Mouse (Mus musculus): Measurements from ENCODE around the gene Phip. TPM values are rescaled to one million over a fixed set of nuclear protein-coding genes. Genes with fewer than 3 reads are reported as not detected.
A peak's percentile ranks its signal among the peaks of the same experiment; 100 is the strongest.

Gene Phip
- 113 and 130 TPM in 2 replicates for polyA plus RNA-seq (2016; fragmentation: Nextera tagmentation; extraction: Ambion mirVana)

DNA sequence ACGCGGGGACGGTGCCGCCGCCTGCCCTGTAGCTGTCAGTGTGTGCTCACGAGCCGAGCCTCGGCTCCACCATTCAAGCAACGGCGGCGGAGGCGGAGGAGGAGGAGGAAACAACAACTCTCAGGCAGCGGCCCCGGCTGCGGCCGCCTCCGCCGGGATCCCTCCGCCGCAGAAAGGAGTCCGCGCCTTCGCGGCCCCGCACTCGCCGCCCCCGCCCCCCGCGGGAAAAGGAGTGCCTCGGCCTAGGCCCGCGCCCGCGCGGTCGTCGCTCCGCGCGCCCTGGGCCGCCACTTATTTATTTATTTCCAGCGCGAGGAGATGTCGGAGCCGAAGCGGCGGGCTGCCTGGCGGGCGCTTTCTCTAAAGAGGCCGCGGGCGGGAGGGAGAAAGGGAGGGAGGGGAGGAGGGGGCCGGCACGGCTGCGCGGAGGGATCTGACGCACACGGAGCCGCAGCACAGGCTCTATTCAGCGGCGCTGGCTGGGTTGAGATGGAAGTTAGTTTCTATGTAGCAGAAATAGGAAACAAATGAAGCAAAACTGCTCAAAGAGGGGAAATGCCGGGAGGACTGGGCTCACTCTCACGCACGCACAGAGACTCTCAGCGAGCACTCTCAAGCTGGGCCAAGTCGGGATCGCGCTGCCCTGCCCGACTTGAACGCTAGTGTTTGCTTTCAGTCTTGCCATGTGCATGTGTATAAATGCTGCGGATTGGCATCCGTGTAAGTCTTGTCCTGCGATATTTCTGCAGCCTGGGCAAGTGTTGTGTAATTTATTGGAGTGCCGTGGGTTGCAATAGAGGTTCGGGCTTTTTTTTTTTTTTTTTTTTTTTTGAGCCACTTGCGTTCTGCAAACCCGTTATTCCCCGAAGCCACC is at the start of gene Phip:
Phip (minus strand) TSS at position 175 of the 874 bp plus-strand sequence.
- peaks cover 24% of the 10 kb centered on the region for H3K4me1 ChIP-seq
- H3K27ac ChIP-seq = peak within 1 kb of the TSS; percentile 99
- DNase-seq (ENCODE audit: low spot score) = peak; percentile 95
- no peaks in the 10 kb centered on the region for H3K27me3 ChIP-seq (ENCODE audit: low read depth, poor library complexity, severe bottlenecking)
- H3K9me3 ChIP-seq (replicated peaks) = no peaks in the 10 kb centered on the region
- H3K36me3 ChIP-seq = peaks cover 6% of the 10 kb centered on the region
- peak within 1 kb of the TSS; percentile 90 for H3K4me3 ChIP-seq
- under 1% methylated on average over 74 of the region's 79 CpGs for WGBS

DNA sequence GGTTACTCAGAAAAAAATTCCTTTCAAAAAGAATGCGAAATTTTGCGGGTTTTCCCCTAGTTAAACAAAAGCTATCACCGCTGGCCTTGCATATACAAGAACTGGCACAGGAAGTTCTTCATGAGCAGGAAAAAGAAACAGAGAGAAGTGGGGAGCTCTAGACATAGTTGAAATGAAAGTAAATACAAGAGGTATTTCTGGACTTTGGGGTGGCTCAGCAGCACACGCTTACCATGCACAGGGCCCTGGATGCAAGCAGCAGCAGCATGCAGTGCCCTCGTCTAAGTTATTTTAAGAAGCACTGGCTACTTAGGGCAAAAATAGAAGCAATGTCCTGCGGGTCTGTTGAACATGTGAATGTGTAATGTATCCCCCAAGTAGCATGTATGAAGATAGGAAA is 48.4 kb upstream of the Phip start:
- no peak for DNase-seq (ENCODE audit: low spot score)
- 91% methylated on average over 6 of the region's 6 CpGs for WGBS
- H3K9me3 ChIP-seq (replicated peaks) = no peaks in the 10 kb centered on the region
- H3K27ac ChIP-seq = no peak overlapping the region
- no peaks in the 10 kb centered on the region for H3K4me1 ChIP-seq
- H3K4me3 ChIP-seq = no peak overlapping the region
- no peaks in the 10 kb centered on the region for H3K27me3 ChIP-seq (ENCODE audit: low read depth, poor library complexity, severe bottlenecking)
- no peaks in the 10 kb centered on the region for H3K36me3 ChIP-seq

DNA sequence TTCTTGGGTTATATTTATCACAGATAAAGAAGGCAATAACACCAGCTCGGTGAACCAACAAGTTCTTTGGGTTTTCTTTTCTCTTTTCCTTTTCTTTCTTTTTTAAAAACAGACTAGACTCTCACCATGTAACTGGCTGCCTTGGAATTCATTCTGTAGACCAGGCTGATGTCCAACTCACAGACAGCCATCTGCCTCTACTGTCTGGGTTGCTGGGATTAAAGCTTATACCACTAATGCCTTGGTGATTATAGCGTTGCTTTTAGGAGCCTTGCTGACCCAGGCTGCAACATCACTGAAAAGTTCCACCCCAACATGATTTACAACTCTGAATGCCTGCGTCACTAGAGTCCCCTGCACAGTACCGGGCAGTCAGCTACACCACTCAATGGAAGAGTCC is 39.2 kb upstream of the Phip start:
- no peak overlapping the region for H3K4me3 ChIP-seq
- no peak overlapping the region for H3K27ac ChIP-seq
- DNase-seq (ENCODE audit: low spot score) = no peak
- H3K4me1 ChIP-seq = no peaks in the 10 kb centered on the region
- H3K9me3 ChIP-seq (replicated peaks) = no peaks in the 10 kb centered on the region
- H3K36me3 ChIP-seq = no peaks in the 10 kb centered on the region
- WGBS = 64% methylated on average over 4 of the region's 4 CpGs
- no peaks in the 10 kb centered on the region for H3K27me3 ChIP-seq (ENCODE audit: low read depth, poor library complexity, severe bottlenecking)

DNA sequence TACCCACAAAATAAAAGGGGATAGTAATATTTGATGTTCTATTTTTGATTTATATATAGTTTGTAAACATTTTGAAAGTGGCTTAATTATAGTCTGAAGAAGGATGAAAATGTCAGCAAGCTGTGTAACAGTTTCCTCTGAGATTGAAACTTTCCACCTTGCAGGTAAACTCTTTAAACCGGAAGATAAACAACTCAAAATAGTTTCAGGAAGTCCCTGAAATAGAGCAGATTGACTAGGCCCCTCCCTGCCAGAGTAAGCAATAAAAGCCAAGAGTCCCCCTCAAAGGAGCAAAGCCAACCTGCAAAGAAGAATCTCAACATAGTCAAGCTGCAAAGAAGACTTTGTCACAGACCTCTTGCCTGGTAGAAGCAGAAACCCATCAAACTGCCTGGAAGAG is 33.0 kb upstream of the Phip start:
- H3K4me3 ChIP-seq = no peak overlapping the region
- H3K9me3 ChIP-seq (replicated peaks) = no peaks in the 10 kb centered on the region
- 92% methylated on average over 1 of the region's 1 CpGs for WGBS
- H3K27me3 ChIP-seq (ENCODE audit: low read depth, poor library complexity, severe bottlenecking) = no peaks in the 10 kb centered on the region
- no peak for DNase-seq (ENCODE audit: low spot score)
- H3K4me1 ChIP-seq = no peaks in the 10 kb centered on the region
- H3K27ac ChIP-seq = no peak overlapping the region
- no peaks in the 10 kb centered on the region for H3K36me3 ChIP-seq

DNA sequence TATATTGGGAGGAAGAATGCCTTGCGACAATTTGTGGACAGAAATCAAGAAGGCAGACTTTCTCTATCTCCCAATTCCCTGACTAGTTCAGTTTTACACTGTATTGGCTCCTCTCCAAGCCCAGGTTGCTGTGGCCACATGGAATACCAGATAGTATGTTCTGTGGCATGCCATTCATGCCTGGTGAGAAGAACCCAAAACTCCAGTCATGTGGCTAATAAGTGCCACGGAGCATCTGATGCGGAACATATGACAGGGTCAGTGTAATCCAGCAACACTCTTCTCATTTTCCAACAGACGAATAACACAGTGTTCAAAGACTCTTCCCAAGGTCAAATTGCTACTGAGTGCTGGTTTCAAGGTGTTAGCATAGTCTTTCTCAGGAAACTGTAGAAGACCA is 26.0 kb upstream of the Phip start:
- 94% methylated on average over 4 of the region's 4 CpGs for WGBS
- DNase-seq (ENCODE audit: low spot score) = no peak
- H3K9me3 ChIP-seq (replicated peaks) = no peaks in the 10 kb centered on the region

DNA sequence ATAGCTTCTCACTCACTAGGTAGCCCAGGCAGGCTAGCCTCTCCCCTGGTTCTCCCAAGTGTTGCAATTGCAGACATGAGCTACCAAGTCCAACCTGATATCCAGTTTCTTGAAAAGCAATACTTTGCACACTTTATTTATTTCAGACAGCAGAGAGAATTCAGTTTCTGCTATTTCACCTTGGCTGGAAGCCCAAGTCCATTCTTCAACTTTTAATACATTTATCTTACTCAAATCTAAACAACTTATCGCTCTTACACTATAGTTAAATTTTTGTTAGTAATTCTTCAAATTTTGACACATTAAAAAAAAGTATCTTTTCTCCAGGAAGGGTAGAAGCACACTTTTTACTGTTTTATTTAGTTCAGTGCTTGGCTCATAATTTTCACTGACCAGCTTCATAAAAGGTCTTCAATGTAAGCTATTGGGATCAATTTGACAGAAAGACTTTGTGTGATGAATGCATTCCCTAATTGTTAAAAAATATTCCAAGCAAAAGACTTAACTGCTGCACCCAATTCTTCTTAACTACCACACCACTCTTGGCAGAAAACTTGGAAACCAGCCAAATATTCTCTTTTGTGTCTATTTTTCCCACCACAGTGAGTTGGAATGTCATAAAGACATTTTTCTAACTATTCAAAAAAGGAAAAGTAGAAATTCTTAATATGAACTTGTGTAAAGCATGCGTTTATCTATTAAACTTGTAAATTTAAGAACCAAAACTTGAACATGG is 22.6 kb upstream of the Phip start:
- Histone ChIP-seq H3K27me3 (ENCODE audit: low read depth, poor library complexity, severe bottlenecking) (no peaks in the 10 kb centered on the region), H3K4me3 (no peak overlapping the region), H3K9me3 (replicated peaks) (no peaks in the 10 kb centered on the region), H3K36me3 (no peaks in the 10 kb centered on the region), H3K27ac (no peak overlapping the region), H3K4me1 (no peaks in the 10 kb centered on the region)
- DNase-seq (ENCODE audit: low spot score) = no peak
- WGBS = 95% methylated on average over 2 of the region's 2 CpGs

More for the DNA sequence above, 26.0 kb upstream of the Phip start:
- Histone ChIP-seq H3K27me3 (ENCODE audit: low read depth, poor library complexity, severe bottlenecking) (no peaks in the 10 kb centered on the region), H3K36me3 (no peaks in the 10 kb centered on the region), H3K4me3 (no peak overlapping the region), H3K4me1 (no peaks in the 10 kb centered on the region), H3K27ac (no peak overlapping the region)

DNA sequence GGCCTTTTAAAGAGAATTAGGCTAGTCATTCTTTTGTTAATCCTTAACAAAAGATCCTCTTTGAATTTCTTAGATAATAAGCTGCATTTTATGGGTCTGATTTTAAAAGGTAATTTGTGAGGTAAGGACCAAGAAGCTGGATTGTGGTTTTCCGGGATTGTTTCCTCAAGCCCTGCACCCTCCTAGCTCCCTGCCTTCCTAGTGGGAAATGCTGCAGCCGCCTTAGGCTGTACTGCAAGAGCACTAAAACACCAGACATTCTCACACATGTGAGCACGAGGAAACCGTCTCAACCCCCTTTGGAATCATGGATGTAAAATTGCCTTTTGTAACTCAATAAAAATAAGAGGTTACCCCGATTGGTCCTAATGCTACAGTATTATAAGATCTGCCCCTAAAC is 1.6 kb upstream of the Phip start:
- peak; percentile 56 for DNase-seq (ENCODE audit: low spot score)
- 18% methylated on average over 5 of the region's 5 CpGs for WGBS
- H3K4me3 ChIP-seq = peak overlapping the region; percentile 90
- no peaks in the 10 kb centered on the region for H3K27me3 ChIP-seq (ENCODE audit: low read depth, poor library complexity, severe bottlenecking)
- no peaks in the 10 kb centered on the region; the same call in 1 of the 2 replicates for H3K36me3 ChIP-seq
- H3K4me1 ChIP-seq = peaks cover 20% of the 10 kb centered on the region
- H3K9me3 ChIP-seq (replicated peaks) = no peaks in the 10 kb centered on the region
- peak overlapping the region; percentile 99 for H3K27ac ChIP-seq

DNA sequence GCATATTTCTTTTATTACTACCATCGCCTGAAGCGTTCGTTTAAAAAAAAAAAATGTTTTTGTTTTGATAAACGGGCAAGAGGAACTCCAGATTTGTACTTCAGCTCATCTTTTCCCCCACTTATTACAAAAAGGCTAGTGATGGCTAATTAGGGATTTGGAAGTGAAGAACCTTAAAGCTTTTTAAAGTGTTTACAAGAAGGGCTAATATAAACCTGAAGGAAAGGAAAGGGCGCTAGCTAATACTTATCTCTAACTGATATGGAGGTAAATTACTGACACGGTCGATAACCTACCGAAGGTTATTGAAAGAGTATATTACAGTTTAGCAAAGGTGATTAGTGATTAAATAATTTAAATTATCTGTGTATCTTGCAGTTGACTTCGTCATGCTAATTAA is 903 bp upstream of the Phip start:
- Histone ChIP-seq H3K36me3 (peaks cover 3% of the 10 kb centered on the region), H3K4me1 (peaks cover 23% of the 10 kb centered on the region), H3K27ac (peak overlapping the region; percentile 99), H3K9me3 (replicated peaks) (no peaks in the 10 kb centered on the region), H3K4me3 (peak overlapping the region; percentile 90), H3K27me3 (ENCODE audit: low read depth, poor library complexity, severe bottlenecking) (no peaks in the 10 kb centered on the region)
- 3% methylated on average over 9 of the region's 9 CpGs for WGBS
- no peak for DNase-seq (ENCODE audit: low spot score)

DNA sequence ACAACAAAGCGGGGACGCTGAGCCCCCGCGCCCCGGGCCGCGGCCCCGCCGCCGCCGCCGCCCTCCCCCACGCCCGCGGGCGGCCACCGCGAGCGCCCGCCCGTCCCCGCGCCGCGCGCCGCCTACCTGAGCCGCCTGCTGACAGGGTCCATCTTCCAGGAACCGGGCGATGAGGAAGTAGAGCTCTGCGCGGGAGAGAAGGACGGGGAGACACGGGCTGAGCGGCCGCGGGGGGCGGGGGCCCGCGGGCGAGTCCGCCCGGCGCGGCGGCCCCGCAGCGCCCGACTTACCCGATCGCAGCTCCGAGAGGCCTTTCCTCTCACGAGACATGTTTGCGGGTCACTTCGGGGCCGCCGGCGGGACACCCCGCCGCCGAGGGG is 364 bp downstream of the Phip start:
- Histone ChIP-seq H3K9me3 (replicated peaks) (no peaks in the 10 kb centered on the region), H3K4me1 (peaks cover 27% of the 10 kb centered on the region), H3K27me3 (ENCODE audit: low read depth, poor library complexity, severe bottlenecking) (no peaks in the 10 kb centered on the region)

DNA sequence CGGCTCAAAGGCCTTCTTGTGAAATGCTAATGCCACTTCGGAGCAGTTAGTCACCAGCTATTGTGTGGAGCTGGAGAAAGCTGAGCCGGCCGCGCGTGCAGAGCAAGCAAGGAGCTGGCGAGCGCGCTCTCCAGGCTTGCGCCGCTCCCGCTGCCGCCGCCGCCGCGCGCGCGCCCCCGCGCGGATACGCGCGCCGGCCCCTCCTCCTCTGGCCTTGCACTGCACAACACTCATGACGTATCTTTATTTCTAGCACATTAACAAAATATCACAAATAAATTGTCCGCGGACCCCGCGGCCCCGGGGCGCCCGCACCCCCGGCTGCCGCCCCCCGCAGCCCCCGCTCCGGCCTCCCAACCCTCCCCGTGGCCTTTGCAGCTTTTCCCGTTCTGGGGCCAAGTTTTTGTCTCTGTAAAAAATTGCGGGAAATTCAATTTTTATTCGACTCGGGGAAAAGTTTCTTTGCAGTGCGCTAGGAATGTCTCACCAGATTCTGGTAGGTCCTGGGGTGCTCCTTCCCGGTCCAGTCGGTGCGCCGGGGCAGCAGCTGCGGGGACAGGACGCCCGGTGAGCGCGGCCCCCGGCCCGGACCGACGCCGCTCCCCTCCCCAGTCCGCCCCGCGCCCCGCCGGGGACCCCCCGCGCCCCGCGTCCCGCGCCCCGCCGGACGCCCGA is 992 bp downstream of the Phip start:
- peak overlapping the region; percentile 90 for H3K4me3 ChIP-seq
- no peaks in the 10 kb centered on the region for H3K27me3 ChIP-seq (ENCODE audit: low read depth, poor library complexity, severe bottlenecking)
- 1% methylated on average over 68 of the region's 75 CpGs for WGBS

More for the DNA sequence above, 364 bp downstream of the Phip start:
- no peak for DNase-seq (ENCODE audit: low spot score)
- under 1% methylated on average over 60 of the region's 61 CpGs for WGBS
- Histone ChIP-seq H3K36me3 (peaks cover 13% of the 10 kb centered on the region), H3K27ac (peak overlapping the region; percentile 99), H3K4me3 (peak overlapping the region; percentile 90)

DNA sequence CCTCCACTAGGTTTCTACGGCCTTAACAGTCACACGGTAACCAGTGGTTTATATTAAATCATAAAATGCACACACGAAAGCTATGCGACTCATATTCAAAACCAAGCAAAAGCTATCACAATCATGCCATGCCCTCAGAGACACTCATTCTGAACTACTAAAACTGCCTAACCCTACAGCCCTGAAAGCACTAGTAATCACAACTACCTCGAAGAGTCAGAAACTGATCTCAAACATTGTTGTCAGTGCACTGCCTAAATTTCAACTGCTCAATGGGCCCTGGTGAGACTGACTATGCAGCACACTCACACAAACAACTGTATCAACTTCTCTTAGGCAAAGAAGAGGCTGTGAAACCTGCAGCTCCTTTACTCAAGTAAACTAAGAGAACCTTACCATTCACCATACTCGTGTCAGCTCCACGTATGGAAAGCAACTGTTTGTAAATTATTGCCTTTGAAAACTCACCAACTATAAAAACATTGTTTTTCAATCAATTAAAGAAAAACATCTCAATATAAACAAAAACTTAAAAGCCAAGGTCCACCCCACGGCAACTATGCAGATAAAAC is 1.9 kb downstream of the Phip start:
- peaks cover 20% of the 10 kb centered on the region for H3K36me3 ChIP-seq
- H3K9me3 ChIP-seq (replicated peaks) = no peaks in the 10 kb centered on the region
- DNase-seq (ENCODE audit: low spot score) = peak; percentile 35
- no peaks in the 10 kb centered on the region for H3K27me3 ChIP-seq (ENCODE audit: low read depth, poor library complexity, severe bottlenecking)
- peak overlapping the region; percentile 90 for H3K4me3 ChIP-seq
- WGBS = 46% methylated on average over 8 of the region's 8 CpGs
- peak overlapping the region; percentile 99 for H3K27ac ChIP-seq
- H3K4me1 ChIP-seq = peaks cover 27% of the 10 kb centered on the region

More for the DNA sequence above, 992 bp downstream of the Phip start:
- H3K27ac ChIP-seq = peak overlapping the region; percentile 99
- no peaks in the 10 kb centered on the region for H3K9me3 ChIP-seq (replicated peaks)
- H3K4me1 ChIP-seq = peaks cover 27% of the 10 kb centered on the region
- DNase-seq (ENCODE audit: low spot score) = peak; percentile 89
- peaks cover 15% of the 10 kb centered on the region for H3K36me3 ChIP-seq

DNA sequence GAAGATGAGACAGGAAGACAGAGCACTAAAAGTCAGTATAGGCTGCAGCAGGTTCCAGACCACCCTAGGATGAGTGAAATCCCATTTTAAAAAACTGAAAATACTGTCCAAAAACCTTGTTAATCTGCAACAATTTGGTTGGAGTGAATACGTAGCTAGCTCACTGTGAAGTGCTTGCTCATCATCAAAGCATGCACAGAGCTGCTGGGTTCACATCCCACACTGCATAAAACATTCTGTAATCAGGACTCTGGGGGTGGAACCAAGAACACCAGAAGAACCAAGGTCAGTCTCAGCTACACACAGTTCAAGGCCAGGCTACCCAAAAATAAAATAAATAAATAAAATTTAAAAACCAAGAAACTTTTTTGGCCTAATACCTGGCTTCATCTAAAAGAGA is 3.9 kb downstream of the Phip start:
- H3K36me3 ChIP-seq = peaks cover 28% of the 10 kb centered on the region
- 91% methylated on average over 1 of the region's 1 CpGs for WGBS
- H3K9me3 ChIP-seq (replicated peaks) = no peaks in the 10 kb centered on the region
- H3K4me1 ChIP-seq = peaks cover 19% of the 10 kb centered on the region
- no peak for DNase-seq (ENCODE audit: low spot score)
- no peaks in the 10 kb centered on the region for H3K27me3 ChIP-seq (ENCODE audit: low read depth, poor library complexity, severe bottlenecking)
- H3K27ac ChIP-seq = no peak overlapping the region
- H3K4me3 ChIP-seq = no peak overlapping the region
